Mouse (Mus musculus) kidney, embryonic 15.5 days (tissue): Measurements from ENCODE around the gene Dst. TPM values are rescaled to one million over a fixed set of nuclear protein-coding genes. Genes with fewer than 3 reads are reported as not detected.

ENCODE experiments used
- ATAC-seq: fragments of 200-750 bp; cut with Nextera tagmentation; replicated peaks from 2 replicates; pipeline ENCODE4 v1.8.0; 2017; ENCODE audit warnings: moderate TSS enrichment; ENCODE audit not compliant: low FRiP score
- H3K27ac ChIP-seq: fragments of 300-500 bp; sonication (generic); 2 replicates; pipeline ENCODE4 v1.5.1; 2015; ENCODE audit warnings: mild to moderate bottlenecking, inconsistent platforms
- H3K27me3 ChIP-seq: fragments of 300-500 bp; sonication (generic); 2 replicates; pipeline ENCODE4 v1.6.1; 2015; ENCODE audit warnings: inconsistent platforms
- H3K36me3 ChIP-seq: fragments of 300-500 bp; sonication (generic); 2 replicates; pipeline ENCODE4 v1.6.1; 2015; ENCODE audit warnings: inconsistent platforms
- H3K4me1 ChIP-seq: fragments of 300-500 bp; sonication (generic); 2 replicates; pipeline ENCODE4 v1.6.1; 2015; ENCODE audit warnings: inconsistent platforms
- H3K4me2 ChIP-seq: fragments of 300-500 bp; sonication (generic); 2 replicates; pipeline ENCODE4 v1.6.1; 2015; ENCODE audit warnings: moderate library complexity, mild to moderate bottlenecking, inconsistent platforms
- H3K4me3 ChIP-seq: fragments of 300-500 bp; sonication (generic); replicated peaks from 2 replicates; pipeline ENCODE4 v1.5.1; 2015; ENCODE audit warnings: mild to moderate bottlenecking, inconsistent platforms
- H3K9ac ChIP-seq: fragments of 300-500 bp; sonication (generic); 2 replicates; pipeline ENCODE4 v1.6.1; 2015; ENCODE audit warnings: mild to moderate bottlenecking, inconsistent platforms
- H3K9me3 ChIP-seq: fragments of 300-500 bp; sonication (generic); replicated peaks from 2 replicates; pipeline ENCODE4 v1.6.1; 2016; ENCODE audit warnings: inconsistent platforms
- WGBS: fragments of 180-500 bp; shearing (Covaris S2); methylation state at CpG from one replicate; pipeline ENCODE4 v1.1.7; 2015; ENCODE audit warnings: mixed read lengths; 5-methylcytosine and 5-hydroxymethylcytosine counted together
- polyA plus RNA-seq: library from polyadenylated mRNA; unstranded; fragments of >200 nt; fragmentation: Nextera tagmentation; extraction: Ambion mirVana; gene quantifications from 2 replicates; pipeline ENCODE4 v1.2.1, GENCODE M21; 2015

The Dst gene
- 25.6 and 27.9 TPM in 2 replicates for polyA plus RNA-seq

DNA sequence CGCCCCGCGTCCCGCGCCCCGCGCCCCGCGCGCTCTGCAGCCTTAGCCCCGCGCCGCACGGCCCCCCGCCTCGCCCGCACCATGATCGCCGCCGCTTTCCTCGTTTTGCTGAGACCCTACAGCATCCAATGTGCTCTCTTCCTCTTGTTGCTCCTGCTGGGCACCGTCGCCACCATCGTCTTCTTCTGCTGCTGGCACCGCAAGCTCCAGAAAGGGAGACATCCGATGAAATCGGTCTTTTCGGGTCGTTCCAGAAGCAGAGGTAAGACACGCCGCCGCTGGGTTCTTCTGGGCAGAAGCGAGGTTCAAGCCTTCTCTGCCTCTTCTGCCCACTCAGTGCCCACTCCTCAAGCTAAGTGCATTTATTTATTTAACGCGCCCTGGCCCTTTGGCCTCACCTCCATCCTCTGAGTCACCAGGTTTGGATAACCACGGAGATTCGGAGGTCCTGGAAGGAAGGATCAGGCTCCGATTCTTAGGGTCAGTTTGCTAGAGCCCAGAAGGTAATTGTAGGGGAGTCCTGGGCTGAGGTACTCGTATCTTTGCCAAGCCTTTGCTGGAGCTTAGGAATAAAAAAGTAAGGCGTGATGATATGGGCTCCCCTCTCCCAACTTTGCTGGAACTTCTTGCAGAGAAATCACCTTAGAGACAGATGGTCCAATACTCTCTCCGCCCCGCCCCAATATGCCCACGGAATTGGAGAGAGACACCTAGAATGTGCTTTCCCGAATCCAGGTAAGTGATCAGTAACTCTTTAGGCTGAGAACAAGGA lies at the start of gene Dst:
Gene Dst, plus strand, starts transcription at position 35 of the 772 bp plus-strand sequence.
- Histone ChIP-seq H3K27ac (no peak within 1 kb of the TSS), H3K4me2 (peak within 1 kb of the TSS; percentile 96), H3K9me3 (no peaks in the 10 kb centered on the region), H3K36me3 (no peaks in the 10 kb centered on the region), H3K27me3 (peaks cover 62% of the 10 kb centered on the region), H3K9ac (peak within 1 kb of the TSS; percentile 47), H3K4me3 (peak within 1 kb of the TSS; percentile 69), H3K4me1 (peaks cover 22% of the 10 kb centered on the region)
- WGBS, result 3% methylated on average over 44 of the region's 44 CpGs
- no peak for ATAC-seq

DNA sequence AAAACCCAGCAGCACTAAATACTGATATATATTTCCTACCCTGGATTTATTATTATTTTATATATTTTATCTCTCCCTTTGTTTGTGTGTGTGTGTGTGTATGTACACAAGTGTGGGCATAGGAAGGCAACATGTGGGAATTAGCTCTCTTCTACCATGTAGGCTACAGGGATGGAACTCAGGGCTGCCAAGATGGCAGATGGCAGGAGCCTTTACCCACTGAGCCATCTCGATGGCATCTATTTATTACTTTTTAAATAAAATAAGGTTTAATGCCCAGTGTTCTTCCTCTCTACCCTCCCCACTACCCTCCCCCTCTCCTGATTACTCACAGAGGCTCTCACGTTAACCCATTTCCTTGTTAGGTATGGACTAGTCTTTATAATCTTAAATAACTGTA lies 39.0 kb upstream of the Dst start:
- 89% methylated on average over 2 of the region's 2 CpGs for WGBS

DNA sequence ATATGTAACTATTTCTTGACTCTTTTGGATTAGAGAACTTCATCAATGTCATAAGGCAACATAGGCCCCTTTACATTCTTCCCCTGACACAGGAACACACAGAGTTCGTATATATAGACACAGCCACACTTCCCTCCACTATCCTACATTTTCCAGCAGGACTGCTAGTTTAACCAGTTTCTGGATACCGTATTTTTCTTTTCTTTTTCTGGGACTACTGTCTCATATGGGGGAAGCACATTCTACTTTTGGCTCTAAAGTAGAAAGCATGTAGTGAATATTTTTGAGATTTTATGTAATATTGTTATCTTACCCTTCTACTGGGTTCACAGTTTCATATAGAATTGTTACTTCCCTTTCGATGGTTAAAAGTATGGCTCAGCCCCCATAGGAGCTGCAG lies 38.6 kb upstream of the Dst start:
- H3K27ac ChIP-seq, result no peak overlapping the region
- no peaks in the 10 kb centered on the region for H3K9me3 ChIP-seq
- H3K9ac ChIP-seq, result no peak overlapping the region
- H3K4me2 ChIP-seq, result no peak overlapping the region
- ATAC-seq, result no peak
- H3K4me1 ChIP-seq, result no peaks in the 10 kb centered on the region
- no peak overlapping the region for H3K4me3 ChIP-seq
- 88% methylated on average over 3 of the region's 3 CpGs for WGBS
- no peaks in the 10 kb centered on the region for H3K27me3 ChIP-seq
- no peaks in the 10 kb centered on the region for H3K36me3 ChIP-seq

More for the DNA sequence above, 39.0 kb upstream of the Dst start:
- Histone ChIP-seq H3K27ac (no peak overlapping the region), H3K4me3 (no peak overlapping the region), H3K9ac (no peak overlapping the region), H3K4me1 (no peaks in the 10 kb centered on the region), H3K4me2 (no peak overlapping the region), H3K9me3 (no peaks in the 10 kb centered on the region), H3K36me3 (no peaks in the 10 kb centered on the region), H3K27me3 (no peaks in the 10 kb centered on the region)
- no peak for ATAC-seq

DNA sequence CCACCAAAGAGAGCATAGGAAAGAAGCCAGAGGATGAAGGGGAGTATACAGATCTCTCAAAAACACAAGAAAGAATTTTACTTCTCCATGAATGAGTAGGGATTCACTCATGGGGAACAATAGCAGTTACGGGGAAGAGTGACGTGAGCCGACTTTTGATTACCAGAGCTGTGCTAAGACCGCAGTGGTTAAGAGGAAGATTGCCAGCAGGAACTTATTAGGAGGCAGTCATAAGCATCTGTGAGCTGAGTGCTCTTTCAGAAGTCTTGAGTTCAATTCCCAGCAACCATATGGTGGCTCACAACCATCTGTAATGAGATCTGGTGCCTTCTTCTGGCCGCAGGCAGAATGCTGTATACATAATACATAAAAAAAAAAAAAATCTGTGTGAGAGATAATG lies 34.5 kb upstream of the Dst start:
- H3K27ac ChIP-seq, result no peak overlapping the region
- WGBS, result 87% methylated on average over 5 of the region's 5 CpGs

GRCm38 (mm10) chr1:33875691-33876090 lies 32.3 kb upstream of the Dst start:
- Histone ChIP-seq H3K9me3 (no peaks in the 10 kb centered on the region), H3K4me2 (no peak overlapping the region), H3K4me3 (no peak overlapping the region), H3K36me3 (no peaks in the 10 kb centered on the region), H3K9ac (no peak overlapping the region), H3K4me1 (no peaks in the 10 kb centered on the region), H3K27me3 (no peaks in the 10 kb centered on the region), H3K27ac (no peak overlapping the region)
- no peak for ATAC-seq
- WGBS, result 52% methylated on average over 6 of the region's 6 CpGs

More for the DNA sequence above, 34.5 kb upstream of the Dst start:
- ATAC-seq, result no peak
- Histone ChIP-seq H3K4me1 (no peaks in the 10 kb centered on the region), H3K27me3 (no peaks in the 10 kb centered on the region), H3K4me3 (no peak overlapping the region), H3K9ac (no peak overlapping the region), H3K4me2 (no peak overlapping the region), H3K9me3 (no peaks in the 10 kb centered on the region), H3K36me3 (no peaks in the 10 kb centered on the region)

- Histone ChIP-seq H3K9me3 (no peaks in the 10 kb centered on the region), H3K4me2 (no peak overlapping the region), H3K4me1 (no peaks in the 10 kb centered on the region), H3K9ac (no peak overlapping the region), H3K36me3 (no peaks in the 10 kb centered on the region), H3K27ac (no peak overlapping the region), H3K4me3 (no peak overlapping the region), H3K27me3 (no peaks in the 10 kb centered on the region)
- no peak for ATAC-seq
- 88% methylated on average over 3 of the region's 3 CpGs for WGBS
These were observed 31.6 kb upstream of the Dst start for GRCm38 (mm10) chr1:33876416-33876815.

DNA sequence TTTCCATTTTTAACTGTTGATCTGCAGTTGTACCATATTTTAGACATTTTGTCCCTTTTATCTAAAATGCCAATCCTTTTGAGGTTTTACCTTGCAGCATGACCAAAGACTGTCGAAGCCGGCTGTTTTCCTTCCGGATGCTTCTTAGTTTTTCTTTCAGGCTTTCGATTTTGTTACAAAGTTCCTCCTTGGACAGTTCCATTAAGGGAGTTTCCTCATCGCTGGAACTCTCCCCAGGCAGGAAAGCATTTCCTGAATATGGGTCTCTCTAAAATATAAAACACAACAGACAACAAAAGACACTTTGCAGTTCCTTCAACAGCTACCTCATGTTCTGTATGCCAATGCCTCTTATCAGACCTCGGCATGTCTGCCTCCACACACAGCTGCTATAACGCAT lies 29.9 kb upstream of the Dst start:
- no peak overlapping the region for H3K27ac ChIP-seq
- no peak for ATAC-seq
- no peak overlapping the region for H3K9ac ChIP-seq

DNA sequence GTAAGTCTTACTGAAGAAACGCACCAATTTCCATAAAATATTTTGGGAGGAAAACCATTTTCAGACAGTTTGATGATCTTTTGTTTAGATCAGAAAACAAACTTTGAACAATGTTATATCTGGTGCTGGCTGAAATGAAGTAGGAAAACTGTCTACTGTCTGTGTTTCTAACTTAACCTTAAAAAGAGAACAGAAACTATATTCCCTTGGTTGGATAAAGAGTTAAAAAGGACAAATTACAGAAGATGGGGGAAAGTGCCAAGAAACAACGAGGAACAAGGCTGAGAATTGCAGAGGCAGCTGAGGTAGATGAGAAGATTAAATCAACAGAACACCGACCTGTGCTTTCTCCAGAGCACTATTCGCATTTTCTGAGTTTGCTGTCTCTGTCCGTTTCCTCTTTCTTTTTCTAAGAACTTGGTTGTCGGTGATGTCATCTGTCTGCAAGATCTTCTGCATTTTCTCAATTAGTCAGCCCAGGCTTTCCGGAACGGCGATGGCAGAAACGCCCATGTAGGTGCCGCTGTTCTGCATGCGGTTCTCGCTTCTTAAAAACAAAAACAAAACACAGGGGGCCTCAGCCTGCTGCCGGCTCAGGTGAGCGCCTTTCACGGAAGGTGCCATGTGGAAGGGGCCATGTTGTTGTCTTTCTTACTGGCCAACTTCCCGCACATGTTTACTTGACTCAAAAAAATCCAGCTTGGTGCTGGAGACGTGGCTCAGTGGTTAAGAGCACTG lies 24.8 kb upstream of the Dst start:
- Histone ChIP-seq H3K4me3 (peak overlapping the region; percentile 26), H3K4me1 (peaks cover 4% of the 10 kb centered on the region; the same call in 1 of the 2 replicates), H3K9ac (no peak overlapping the region), H3K4me2 (peak overlapping the region; percentile 50), H3K9me3 (no peaks in the 10 kb centered on the region), H3K27me3 (no peaks in the 10 kb centered on the region), H3K27ac (no peak overlapping the region), H3K36me3 (no peaks in the 10 kb centered on the region)
- ATAC-seq, result no peak
- WGBS, result 16% methylated on average over 18 of the region's 18 CpGs

More for the DNA sequence above, 29.9 kb upstream of the Dst start:
- Histone ChIP-seq H3K4me1 (no peaks in the 10 kb centered on the region), H3K4me2 (no peak overlapping the region), H3K27me3 (no peaks in the 10 kb centered on the region), H3K9me3 (no peaks in the 10 kb centered on the region), H3K36me3 (no peaks in the 10 kb centered on the region), H3K4me3 (no peak overlapping the region)
- 80% methylated on average over 7 of the region's 7 CpGs for WGBS

DNA sequence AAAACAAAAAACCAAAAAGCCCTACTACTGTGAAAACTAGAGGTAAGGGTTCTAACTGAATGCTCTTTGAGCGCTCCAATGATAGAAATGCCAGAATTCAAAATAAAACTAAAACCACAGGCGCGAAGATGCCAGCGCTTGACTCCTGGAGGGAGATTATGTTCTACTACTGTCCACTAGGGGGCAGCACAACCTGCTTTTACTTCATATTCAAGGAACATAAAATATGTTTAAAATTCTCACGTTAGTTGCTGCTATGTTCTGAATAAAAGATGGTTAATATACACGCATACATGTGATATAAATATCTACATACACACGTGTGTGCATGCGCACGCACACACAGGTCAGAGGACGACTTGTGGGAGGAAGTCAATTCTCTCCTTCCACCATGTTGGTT lies 15.2 kb upstream of the Dst start:
- WGBS, result 72% methylated on average over 10 of the region's 10 CpGs
- ATAC-seq, result no peak

GRCm38 (mm10) chr1:33896116-33896515 lies 11.9 kb upstream of the Dst start:
- Histone ChIP-seq H3K27me3 (no peaks in the 10 kb centered on the region), H3K9ac (no peak overlapping the region), H3K4me3 (no peak overlapping the region), H3K4me1 (no peaks in the 10 kb centered on the region), H3K27ac (no peak overlapping the region), H3K4me2 (no peak overlapping the region), H3K9me3 (no peaks in the 10 kb centered on the region), H3K36me3 (no peaks in the 10 kb centered on the region)
- no peak for ATAC-seq
- 62% methylated on average over 6 of the region's 6 CpGs for WGBS

More for the DNA sequence above, 15.2 kb upstream of the Dst start:
- no peak overlapping the region for H3K9ac ChIP-seq
- no peaks in the 10 kb centered on the region for H3K9me3 ChIP-seq
- H3K4me2 ChIP-seq, result no peak overlapping the region
- no peaks in the 10 kb centered on the region for H3K4me1 ChIP-seq
- no peak overlapping the region for H3K4me3 ChIP-seq
- H3K36me3 ChIP-seq, result no peaks in the 10 kb centered on the region
- H3K27me3 ChIP-seq, result no peaks in the 10 kb centered on the region
- H3K27ac ChIP-seq, result no peak overlapping the region

- Histone ChIP-seq H3K27me3 (no peaks in the 10 kb centered on the region), H3K4me2 (no peak overlapping the region), H3K4me3 (no peak overlapping the region), H3K9ac (no peak overlapping the region), H3K27ac (no peak overlapping the region), H3K4me1 (no peaks in the 10 kb centered on the region), H3K9me3 (no peaks in the 10 kb centered on the region), H3K36me3 (no peaks in the 10 kb centered on the region)
- no peak for ATAC-seq
- WGBS, result 65% methylated on average over 4 of the region's 4 CpGs
These were observed 11.4 kb upstream of the Dst start for GRCm38 (mm10) chr1:33896666-33897065.

DNA sequence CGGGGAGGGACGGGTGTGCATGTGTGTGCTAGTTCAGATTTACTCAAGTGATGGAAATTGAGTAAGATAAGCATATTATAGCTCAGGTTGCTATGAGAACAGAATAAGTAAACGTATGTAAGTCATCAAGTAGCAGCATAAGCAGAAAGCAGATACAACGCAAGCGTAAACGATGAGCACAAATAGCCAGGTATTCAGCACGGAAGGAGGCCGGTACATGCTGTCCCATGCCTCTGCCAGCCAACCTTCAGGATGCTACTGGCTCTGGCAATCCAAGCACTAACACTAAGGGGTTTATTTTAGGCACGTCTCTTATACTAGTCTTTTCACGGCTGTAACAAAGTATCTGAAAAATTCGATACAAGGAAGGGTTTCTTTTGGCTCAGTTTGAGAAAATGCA lies 10.6 kb upstream of the Dst start:
- no peaks in the 10 kb centered on the region for H3K4me1 ChIP-seq
- H3K36me3 ChIP-seq, result no peaks in the 10 kb centered on the region
- 88% methylated on average over 11 of the region's 11 CpGs for WGBS
- no peak overlapping the region for H3K9ac ChIP-seq
- no peak overlapping the region for H3K27ac ChIP-seq
- no peaks in the 10 kb centered on the region for H3K9me3 ChIP-seq
- no peaks in the 10 kb centered on the region for H3K27me3 ChIP-seq
- no peak for ATAC-seq
- no peak overlapping the region for H3K4me2 ChIP-seq
- H3K4me3 ChIP-seq, result no peak overlapping the region
